Mouse (Mus musculus): ENCODE results near the gene Prol1.

GRCm38 (mm10) chr5:88372563-88372962 is 55.5 kb downstream of the Prol1 start:
- no peak for TF ChIP-seq CTCF (IDR thresholded peaks at IDR 0.05)
- no peak for TF ChIP-seq EP300 (IDR thresholded peaks at IDR 0.05)
